Mouse (Mus musculus) cerebellum, adult 11-12 months (tissue): ENCODE data around the gene H2-T24.

Source experiments
- DNase-seq: peaks from one replicate; pipeline ENCODE4 v3.0.0; 2022

Gene H2-T24

GRCm38 (mm10) chr17:35980363-35980754 is 40.0 kb downstream of the H2-T24 start:
- peak; percentile 82 for DNase-seq

- peak; percentile 93 for DNase-seq
Measured at GRCm38 (mm10) chr17:35979401-35980362, 40.7 kb downstream of the H2-T24 start, which contains the start of the genes Gnl1 and Prr3. Gnl1 (plus strand) TSS chr17:35979851. Prr3 (minus strand) TSS chr17:35980236.

GRCm38 (mm10) chr17:35978811-35979400 is 41.5 kb downstream of the H2-T24 start:
- no peak for DNase-seq

- peak; percentile 14 for DNase-seq
Measured at GRCm38 (mm10) chr17:35972131-35972530, 48.2 kb downstream of the H2-T24 start.

GRCm38 (mm10) chr17:35969418-35970389 is 50.7 kb downstream of the H2-T24 start, which contains the start of gene Abcf1:
Abcf1 (minus strand) TSS chr17:35969761.
- DNase-seq = peak; percentile 98

GRCm38 (mm10) chr17:35967621-35968020 is 52.7 kb downstream of the H2-T24 start:
- DNase-seq = peak; percentile 38

GRCm38 (mm10) chr17:35963279-35963678 is 57.1 kb downstream of the H2-T24 start:
- DNase-seq = no peak

GRCm38 (mm10) chr17:35958533-35959223 is 61.7 kb downstream of the H2-T24 start:
- no peak for DNase-seq
